Mouse (Mus musculus) adrenal gland, adult 2 months (tissue): ENCODE results near the gene Abcg1. TPM values are rescaled to one million over a fixed set of nuclear protein-coding genes. Genes with fewer than 3 reads are reported as not detected.

Experiments used
- DNase-seq: peaks from one replicate; pipeline ENCODE4 v3.0.0; 2021
- polyA plus RNA-seq: library from polyadenylated mRNA; depleted of rRNA; stranded (reverse); fragments of >200 nt; gene quantifications from 2 replicates; pipeline ENCODE4 v1.2.3, GENCODE M21; 2012
- total RNA-seq, 2 experiments: library from RNA; stranded (reverse); gene quantifications; 2 replicates each; pipeline ENCODE4 v1.2.3; 2021

Abcg1 gene
- total and polyA plus RNA-seq, 3 experiments = 5.2 to 18.6 (median 8.2) TPM

DNA sequence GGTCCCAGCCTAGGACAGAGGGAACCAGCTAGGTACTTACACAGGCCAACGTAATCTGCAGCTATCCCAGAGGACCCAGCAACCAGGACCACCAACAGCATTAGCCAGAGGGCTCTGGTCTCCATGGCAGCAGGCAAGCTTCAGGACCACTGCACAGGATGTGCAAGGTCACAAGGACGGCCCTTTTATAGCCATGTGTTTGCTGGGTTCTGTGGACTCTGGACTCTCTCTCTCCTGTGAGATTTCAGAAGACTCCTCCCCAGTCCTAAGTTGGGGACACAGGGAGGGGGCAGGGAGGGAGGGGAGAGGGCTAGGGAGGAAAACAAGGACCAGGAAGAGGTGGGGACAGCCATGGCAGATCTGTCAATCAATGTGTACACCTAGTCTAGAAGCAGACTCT lies 72.0 kb downstream of the Abcg1 start, which contains the start of gene Tff3:
Tff3 (minus strand) TSS at position 195 of the 400 bp plus-strand sequence.
- no peak for DNase-seq

GRCm38 (mm10) chr17:31131269-31131821 lies 73.9 kb downstream of the Abcg1 start:
- DNase-seq = no peak

GRCm38 (mm10) chr17:31133776-31134175 lies 76.3 kb downstream of the Abcg1 start:
- no peak for DNase-seq

DNA sequence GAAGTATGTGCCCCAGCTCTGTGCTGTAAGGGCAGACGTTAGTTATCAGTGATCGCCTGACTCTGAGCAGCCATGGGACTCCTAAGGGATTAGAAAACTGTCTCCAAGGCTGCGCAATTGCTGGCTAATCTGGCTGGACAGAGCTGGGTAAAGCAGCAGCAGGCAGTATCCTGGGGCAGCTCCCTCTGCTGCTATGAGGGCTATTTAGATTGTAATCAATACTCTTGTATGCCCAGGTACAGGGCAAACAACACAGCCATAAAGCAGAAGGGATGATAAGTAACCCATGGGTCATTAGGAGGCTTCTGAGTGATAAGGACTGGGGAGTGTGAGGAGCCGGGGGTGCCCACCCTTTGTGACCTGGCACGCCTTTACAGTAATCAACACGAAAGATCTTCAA lies 77.4 kb downstream of the Abcg1 start:
- no peak for DNase-seq

DNA sequence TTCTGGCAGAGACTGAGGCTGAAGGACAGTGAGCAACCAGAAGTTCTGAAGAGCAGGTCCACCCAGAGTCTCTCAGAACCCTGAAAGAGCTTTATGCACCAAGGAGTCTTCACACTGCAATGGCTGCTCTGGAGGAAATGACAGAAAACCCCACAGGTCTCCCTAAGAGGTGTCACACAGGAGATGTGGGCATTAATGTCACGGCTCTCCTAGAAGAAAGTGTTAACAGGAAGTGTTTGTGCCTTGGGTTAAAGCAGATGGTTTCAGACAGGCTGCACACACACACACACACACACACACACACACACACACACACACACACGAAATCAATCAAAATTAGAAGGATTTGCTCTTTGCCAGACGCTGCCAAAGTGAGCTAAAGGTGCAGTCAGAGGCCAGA lies 78.8 kb downstream of the Abcg1 start:
- no peak for DNase-seq

DNA sequence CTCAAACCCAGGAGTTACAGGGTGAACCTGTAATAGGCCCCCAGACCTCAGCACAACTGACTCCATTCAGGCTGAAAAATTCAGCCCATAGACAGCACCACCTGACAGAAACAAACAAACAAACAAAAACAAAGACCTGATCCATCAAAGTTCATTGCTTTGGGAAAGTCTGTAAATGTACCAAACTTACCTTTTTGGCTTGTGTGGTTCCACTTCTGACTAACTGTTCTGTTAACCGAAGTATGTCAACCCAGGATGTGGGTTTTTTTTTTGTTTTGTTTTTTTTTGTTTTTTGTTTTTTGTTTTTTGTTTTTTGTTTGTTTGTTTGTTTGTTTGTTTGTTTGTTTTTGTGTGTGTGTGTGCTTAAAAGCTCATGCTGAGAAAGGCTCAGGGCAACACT lies 79.3 kb downstream of the Abcg1 start:
- no peak for DNase-seq

- peak; percentile 60 for DNase-seq
These were observed 80.9 kb downstream of the Abcg1 start for GRCm38 (mm10) chr17:31138398-31138797.

DNA sequence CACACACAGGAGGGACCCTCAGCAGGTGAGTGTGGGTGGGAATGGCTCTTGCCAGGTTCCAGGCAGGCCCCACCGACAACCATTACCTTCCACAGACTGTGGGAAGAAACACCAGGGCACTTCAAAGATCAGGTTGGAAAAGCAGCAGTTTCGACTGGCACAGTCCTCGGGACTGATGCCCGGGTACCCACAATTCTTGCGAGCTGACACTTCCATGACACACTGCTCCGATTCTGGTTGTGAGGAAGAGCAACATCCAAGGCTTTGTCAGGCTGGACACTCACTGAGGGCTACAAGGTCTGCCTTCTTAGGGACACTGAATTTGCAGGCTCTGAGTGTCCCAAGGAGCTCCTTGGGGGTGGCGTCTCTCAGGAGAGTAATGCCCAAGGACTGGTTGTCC lies 84.6 kb downstream of the Abcg1 start:
- DNase-seq = peak; percentile 61

DNA sequence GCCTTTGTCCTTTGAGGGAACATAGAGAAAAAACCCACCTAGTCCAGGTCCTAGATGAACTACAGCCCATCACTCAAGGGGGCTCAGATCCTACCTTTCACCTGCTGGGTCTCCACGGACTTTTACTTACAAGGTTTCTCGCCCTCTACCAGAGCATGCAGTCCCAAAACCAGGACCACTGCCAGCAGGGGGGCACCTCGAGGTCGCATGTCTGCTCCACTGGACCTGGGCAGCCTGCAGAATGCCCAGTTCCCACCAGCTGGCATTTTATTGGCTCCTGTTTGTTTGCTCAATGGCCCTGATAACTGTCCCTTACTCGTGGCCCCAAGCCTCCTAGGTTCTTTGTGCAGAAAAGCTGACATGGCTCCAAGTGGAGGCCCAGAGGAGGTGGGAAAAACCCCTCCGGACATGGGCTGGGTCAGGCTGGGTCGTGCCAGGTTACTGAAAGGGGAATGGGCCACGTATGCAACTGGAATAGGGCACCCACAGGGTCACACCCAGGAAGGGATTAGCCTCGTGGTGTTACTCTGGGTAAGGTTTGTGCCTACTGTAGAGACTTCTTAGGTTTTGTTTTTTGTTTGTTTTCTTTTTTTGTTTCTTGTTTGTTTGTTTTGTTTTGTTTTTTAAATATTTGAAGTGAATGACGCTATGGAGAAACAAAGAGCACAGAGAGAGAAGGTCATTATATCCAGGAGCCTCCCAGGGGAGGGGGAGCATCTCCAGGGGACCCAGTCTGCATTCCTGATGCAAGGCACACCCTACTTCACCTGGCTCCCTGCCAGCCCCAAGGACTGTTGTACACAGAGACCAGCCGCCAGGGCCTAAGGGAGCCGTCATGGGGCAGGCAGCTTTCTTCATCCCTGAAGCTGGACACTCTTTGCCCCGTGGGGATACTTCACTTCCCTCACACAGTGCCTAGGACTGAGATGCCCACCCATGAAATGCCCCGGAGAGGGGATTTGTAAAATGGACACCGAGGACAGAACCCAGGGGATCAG lies 86.9 kb downstream of the Abcg1 start, which contains the start of gene Tff2:
Tff2 (minus strand) TSS at position 243 of the 998 bp plus-strand sequence.
- DNase-seq = no peak

DNA sequence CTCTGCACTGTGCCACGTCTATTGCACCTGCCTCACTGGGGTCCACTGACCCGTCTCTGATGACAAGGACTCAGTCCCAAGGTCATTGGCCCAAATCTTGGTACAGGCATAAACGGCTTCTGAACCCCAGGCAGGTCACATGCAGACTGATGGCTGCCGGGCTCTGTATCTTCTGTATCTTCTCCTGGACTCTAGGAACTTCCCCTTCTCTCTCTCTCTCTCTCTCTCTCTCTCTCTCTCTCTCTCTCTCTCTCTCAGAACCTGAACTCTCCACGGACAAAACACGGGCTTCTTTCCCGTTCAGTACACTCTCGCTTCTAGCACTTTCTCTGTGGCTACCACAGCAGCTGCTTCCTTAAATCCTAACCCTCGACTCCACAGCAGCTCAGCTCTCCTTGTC lies 88.5 kb downstream of the Abcg1 start:
- no peak for DNase-seq

DNA sequence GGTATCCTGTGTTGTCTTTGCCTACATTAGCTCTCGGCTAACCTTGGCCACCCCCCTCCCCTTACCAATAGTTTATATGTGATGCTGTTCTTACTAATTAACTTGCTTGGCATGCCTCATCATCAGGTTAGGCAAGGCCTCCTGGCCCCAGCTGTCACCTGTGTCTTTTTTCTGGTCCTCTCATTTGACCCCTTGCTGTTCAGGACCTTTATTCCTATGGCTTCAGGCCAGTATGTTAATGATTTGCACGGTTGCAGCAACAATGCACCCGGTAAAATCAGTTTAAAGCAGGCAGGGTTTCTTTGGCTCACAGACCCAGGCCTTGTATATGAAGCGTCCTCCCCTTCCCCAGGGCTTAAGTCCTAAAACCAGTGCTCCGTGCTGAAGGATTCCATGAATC lies 95.0 kb downstream of the Abcg1 start:
- DNase-seq = peak; percentile 4

- no peak for DNase-seq
These were observed 95.6 kb downstream of the Abcg1 start for GRCm38 (mm10) chr17:31152966-31153499.

DNA sequence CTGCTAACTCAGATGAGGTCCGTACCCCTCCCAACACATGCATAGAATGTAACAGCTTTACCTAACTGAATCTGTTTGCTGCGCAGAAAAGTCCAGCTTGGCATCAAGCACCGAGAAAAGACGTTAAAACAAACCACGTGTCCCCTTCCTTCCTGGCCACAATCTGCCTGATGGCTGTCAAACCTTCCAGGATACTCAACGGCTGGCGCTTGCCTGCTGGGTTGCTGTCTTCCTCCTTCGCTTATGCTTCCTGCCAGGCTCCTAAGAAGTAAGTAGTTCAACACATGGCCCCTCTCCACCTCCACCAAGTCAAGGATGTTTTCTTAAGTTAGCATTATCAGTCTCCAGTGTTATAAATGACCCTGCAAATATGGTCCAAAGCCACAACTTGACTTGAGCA lies 96.3 kb downstream of the Abcg1 start:
- no peak for DNase-seq

GRCm38 (mm10) chr17:31157921-31158320 lies 100.4 kb downstream of the Abcg1 start:
- no peak for DNase-seq

- DNase-seq = no peak
These were observed 102.8 kb downstream of the Abcg1 start for GRCm38 (mm10) chr17:31160291-31160690.

GRCm38 (mm10) chr17:31162607-31163006 lies 105.1 kb downstream of the Abcg1 start:
- peak; percentile 6 for DNase-seq

- DNase-seq = no peak
These were observed 106.3 kb downstream of the Abcg1 start for GRCm38 (mm10) chr17:31163821-31164220.

DNA sequence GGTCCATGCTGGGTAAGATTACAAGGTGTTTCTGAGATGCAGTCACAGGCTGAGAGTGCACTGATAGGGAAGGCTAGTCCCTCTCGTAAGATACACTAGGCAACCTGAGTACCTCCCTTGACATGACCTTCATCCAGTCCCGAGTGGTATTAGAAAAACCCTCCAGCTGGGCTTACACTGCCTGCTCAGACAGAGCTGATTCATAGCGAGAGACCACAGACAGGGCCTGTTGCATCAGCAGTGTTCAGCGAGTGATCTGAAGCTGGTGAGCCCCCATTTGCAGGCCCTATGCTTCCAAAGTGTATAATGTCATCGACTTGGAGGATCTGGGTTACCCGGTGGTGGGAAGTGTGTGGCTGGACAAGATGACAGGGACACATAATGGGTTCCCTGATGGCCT lies 107.7 kb downstream of the Abcg1 start, which contains the start of gene Tff1:
Tff1 (minus strand) TSS at position 151 of the 400 bp plus-strand sequence.
- DNase-seq = no peak
